Mouse (Mus musculus): ENCODE results near the gene Nme7.

Gene Nme7

GRCm38 (mm10) chr1:164303821-164304220 is at the start of gene Nme7:
Nme7 (plus strand) TSS chr1:164304121.
- no peak for ATAC-seq (ENCODE audit: insufficient number of reproducible peaks, low FRiP score, low TSS enrichment)

DNA sequence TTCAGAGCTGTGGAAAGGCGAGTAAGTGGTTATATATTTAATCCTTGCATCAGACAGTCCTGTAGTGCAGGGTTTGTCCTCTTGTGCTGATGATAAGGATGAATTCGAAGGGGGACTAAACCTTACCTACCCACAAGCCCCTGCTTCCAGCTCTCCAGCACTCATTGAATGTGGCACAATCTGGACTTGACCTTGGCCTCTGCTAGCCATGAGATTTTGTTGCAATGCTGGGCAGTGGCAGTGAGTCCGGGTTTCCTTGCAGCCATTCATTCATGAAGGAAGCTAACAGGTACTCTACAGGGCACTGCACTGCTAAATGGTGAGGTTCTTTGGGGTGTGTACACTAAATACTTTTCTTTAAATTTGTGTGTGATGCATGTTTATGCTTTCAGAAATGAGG is 49.1 kb upstream of the Nme7 start:
- ATAC-seq (ENCODE audit: insufficient number of reproducible peaks, low FRiP score, low TSS enrichment): no peak

DNA sequence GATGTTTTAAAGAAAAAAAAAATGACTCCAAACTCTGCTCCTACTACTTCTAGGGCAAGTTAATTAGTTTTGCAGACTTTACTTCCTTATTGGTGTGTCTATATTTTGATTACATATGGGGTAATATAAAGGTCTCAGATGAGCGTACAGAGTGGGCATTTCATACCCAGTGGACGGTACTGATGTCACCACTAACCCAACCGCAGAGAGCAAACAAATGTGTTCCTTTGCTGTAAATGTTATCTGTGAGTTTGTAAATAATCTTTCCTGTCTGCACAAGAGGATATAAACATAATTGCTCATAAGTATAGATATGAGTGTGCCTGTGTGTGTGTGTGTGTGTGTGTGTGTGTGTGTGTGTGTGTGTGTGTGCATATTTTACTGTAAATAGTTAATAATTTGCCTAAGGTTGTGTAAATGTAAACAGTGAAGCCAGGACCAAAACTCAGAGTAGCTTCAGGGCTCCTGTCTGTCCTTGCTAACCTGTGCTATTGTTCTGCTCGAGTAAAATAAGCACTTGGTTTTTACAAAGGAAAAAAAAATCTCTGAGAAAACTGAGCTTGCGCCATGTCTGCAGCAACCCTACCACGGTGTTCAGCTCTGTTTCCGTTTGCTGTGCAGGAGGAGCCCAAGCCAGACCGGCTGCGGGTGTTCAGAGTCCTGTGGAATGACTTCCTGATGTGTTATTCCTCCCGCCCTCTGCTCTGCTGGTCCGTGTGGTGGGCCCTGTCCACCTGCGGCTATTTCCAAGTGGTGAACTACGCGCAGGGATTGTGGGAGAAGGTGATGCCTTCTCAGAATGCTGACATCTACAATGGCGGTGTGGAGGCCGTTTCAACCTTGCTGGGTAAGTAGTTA is 43.5 kb upstream of the Nme7 start:
- ATAC-seq (ENCODE audit: insufficient number of reproducible peaks, low FRiP score, low TSS enrichment): no peak

DNA sequence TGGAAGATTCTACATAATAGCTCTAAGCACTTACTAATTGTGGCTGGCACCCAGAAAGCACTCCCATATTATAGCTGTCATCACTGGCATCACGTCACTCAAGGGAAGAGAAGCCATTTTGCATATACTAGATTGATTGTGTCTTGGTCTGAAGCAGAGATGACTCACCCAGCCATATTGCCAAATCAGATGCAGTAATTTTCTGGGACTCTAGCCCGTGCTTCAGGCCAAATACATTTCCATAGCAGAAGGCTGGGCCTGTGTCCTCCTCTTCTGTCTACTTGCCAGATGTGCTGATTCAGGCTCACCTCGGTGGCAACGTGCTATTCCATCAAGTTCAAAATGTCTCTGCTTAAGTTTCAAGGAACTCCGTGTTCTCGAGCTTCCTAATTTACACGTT is 42.4 kb upstream of the Nme7 start:
- no peak for ATAC-seq (ENCODE audit: insufficient number of reproducible peaks, low FRiP score, low TSS enrichment)

- ATAC-seq (ENCODE audit: insufficient number of reproducible peaks, low FRiP score, low TSS enrichment): no peak
Measured at GRCm38 (mm10) chr1:164270941-164271340, 33.0 kb upstream of the Nme7 start.

- ATAC-seq (ENCODE audit: insufficient number of reproducible peaks, low FRiP score, low TSS enrichment): no peak
Measured at GRCm38 (mm10) chr1:164273659-164274058, 30.3 kb upstream of the Nme7 start.

DNA sequence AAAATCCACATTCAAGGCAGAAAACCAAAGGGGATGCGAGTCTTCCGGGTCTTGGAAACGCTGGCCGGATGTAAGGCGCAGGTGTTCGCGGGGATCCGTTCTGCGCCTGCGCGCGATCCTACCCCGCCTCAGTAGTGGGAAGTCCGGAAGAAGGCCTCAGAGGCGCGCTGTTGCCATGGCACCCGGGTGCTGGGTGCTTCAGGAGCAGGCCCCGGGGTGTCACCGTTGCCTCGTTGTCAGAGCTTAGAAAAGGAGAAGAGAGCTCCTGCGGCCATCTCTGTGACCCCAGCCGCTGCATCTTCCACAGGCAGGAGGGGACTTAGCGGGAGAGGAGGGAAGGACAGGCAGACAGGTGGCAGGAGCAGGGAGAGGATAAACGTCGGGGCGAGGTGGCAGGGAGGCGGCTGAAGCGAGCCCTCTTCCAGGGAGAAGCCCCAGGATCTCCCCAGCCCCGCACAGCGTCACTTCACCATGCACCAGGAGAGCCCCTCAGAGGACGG is 28.4 kb upstream of the Nme7 start, which contains the start of gene Ccdc181:
TSS of gene Ccdc181 (plus strand) at position 131 of the 500 bp plus-strand sequence.
- peak; percentile 98 for ATAC-seq (ENCODE audit: insufficient number of reproducible peaks, low FRiP score, low TSS enrichment)

GRCm38 (mm10) chr1:164276552-164276951 is 27.4 kb upstream of the Nme7 start:
- no peak for ATAC-seq (ENCODE audit: insufficient number of reproducible peaks, low FRiP score, low TSS enrichment)

GRCm38 (mm10) chr1:164279332-164279731 is 24.6 kb upstream of the Nme7 start:
- ATAC-seq (ENCODE audit: insufficient number of reproducible peaks, low FRiP score, low TSS enrichment): no peak

DNA sequence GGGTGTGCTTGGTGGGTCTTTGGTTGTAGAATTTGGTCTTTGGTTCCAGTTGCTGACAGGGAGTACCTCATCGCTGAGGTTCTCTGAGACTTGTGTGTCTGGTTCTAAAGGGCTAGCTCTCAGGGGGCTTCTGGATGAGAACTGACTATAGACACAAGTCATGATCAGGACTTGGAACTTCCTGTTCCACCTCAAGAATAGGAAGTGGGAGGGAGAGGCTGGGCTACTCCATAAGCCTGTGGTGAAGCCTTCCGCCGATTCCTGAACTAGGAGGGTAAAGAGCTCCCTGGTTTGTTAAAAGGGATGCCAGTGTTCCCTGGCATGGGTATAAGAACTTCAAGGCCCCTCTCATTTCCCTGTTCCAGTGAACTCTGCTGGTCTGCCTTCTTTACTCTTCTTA is 19.9 kb upstream of the Nme7 start:
- no peak for ATAC-seq (ENCODE audit: insufficient number of reproducible peaks, low FRiP score, low TSS enrichment)

DNA sequence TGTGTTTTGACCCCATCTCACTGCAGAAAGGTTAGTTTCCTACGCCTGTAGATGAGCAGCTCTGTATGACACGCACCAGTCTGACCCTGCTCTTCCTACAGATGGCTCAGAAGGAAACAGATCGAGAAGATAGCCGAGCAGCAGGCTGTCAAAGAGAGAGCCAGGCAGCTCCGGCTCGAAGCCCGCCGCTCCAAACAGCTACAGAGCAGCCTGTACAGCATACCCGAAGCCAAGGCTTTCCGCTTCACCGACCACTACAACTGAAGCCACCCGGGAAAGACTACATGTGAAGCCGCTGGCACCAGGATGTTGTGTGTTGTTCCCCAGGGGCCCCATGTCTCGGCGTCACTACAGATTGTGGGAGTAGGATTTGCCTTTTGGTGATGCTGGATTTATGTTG is 16.5 kb upstream of the Nme7 start:
- ATAC-seq (ENCODE audit: insufficient number of reproducible peaks, low FRiP score, low TSS enrichment): peak; percentile 97

DNA sequence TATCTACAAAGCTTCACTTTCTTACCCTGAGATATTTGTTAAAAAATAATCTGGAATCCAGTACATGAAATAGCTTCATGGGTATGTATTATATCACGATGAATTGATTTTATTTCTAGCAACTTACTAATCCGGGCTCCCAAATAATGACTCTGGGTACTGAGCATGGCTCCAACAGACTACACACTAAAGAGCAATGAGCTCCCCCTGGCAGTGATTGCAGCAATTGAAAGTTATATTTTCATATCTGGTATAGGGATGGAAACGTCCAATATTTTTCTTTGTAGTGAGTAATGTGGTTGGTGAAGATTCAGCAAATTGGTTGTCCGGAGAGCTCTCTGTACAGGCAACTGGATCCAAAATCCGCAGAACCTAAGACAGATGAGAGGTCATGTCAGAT is 11.9 kb upstream of the Nme7 start:
- no peak for ATAC-seq (ENCODE audit: insufficient number of reproducible peaks, low FRiP score, low TSS enrichment)

DNA sequence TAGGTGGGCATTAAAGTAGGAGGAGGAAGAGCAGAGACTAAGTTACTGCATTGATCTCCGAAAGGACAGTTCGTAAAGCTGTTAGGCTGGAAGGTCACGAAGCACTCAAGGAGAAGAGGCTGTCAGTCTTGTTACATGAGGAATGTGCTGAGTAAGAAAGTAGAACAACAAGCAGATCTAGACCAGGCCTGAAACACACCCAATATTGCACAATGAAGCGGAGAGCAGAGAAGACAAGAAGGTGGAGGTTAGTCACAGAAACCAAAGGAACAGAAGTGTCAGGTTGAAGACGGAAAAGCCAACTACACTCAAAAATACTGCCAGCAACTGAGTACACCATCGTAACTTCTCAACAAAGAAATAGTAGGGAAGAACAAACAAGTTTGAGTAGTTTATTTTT is 9.8 kb upstream of the Nme7 start:
- no peak for ATAC-seq (ENCODE audit: insufficient number of reproducible peaks, low FRiP score, low TSS enrichment)

DNA sequence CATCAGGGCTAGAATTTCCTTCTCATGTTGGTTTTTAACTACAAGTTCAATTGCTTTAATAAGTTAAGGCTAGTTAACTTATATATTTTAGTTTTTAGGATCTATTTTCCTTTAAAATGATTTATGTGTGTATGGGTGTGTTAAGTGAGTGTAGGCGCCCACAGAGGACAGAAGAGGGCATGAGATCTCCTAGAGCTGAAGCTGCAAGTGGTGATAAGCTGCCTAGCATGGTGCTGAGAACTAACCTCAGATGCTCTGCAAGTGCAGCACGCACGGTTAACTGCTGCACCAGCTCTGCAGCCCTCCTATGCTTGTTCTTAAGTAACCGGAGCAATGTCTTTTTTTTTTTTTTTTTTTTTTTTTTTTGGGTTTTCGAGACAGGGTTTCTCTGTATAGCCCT is 7.4 kb upstream of the Nme7 start:
- ATAC-seq (ENCODE audit: insufficient number of reproducible peaks, low FRiP score, low TSS enrichment): no peak

DNA sequence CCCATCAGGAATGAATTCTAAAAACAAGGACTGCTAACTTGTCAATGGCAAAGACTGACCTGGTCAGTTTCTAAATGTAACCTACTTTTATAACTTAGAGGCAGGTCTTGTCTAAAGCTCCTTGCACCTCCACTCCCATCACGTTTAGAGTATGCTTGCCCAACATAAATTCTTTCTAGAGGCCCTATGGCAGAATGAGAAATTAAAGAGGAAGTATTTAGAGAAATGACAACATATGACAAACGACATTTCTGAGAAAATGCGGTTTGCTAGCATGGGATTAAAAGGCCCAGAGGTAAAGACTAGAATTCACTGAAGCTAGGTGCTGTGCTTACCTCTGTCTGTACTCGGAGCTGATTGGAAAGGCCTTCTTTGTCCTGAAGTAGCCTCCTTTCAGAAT is 2.0 kb upstream of the Nme7 start:
- no peak for ATAC-seq (ENCODE audit: insufficient number of reproducible peaks, low FRiP score, low TSS enrichment)

GRCm38 (mm10) chr1:164307124-164307751 is 3.3 kb downstream of the Nme7 start, which contains the start of gene Blzf1:
Blzf1 (minus strand) TSS chr1:164307489.
- ATAC-seq (ENCODE audit: insufficient number of reproducible peaks, low FRiP score, low TSS enrichment): peak; percentile 98

DNA sequence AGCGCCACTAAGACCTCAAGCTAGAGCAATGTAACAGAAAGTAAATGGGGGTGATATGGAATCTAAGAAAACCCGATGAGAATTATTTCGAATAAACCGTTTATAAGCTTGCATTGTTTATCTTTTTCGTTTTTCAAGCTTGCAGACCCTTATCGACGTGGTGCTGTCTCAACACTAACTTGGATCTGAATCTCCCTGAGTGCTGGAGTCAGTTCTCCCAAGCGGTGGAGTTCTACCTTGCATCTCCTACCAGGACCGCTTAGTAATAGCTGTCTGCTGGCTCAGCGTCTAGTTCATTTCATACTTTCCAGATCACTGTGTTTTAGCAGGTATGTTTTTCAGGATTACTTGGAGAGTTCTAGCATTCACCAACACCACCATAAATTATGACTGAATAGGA is 4.0 kb downstream of the Nme7 start:
- no peak for ATAC-seq (ENCODE audit: insufficient number of reproducible peaks, low FRiP score, low TSS enrichment)

- no peak for ATAC-seq (ENCODE audit: insufficient number of reproducible peaks, low FRiP score, low TSS enrichment)
Measured at GRCm38 (mm10) chr1:164314085-164314484, 10.2 kb downstream of the Nme7 start.

DNA sequence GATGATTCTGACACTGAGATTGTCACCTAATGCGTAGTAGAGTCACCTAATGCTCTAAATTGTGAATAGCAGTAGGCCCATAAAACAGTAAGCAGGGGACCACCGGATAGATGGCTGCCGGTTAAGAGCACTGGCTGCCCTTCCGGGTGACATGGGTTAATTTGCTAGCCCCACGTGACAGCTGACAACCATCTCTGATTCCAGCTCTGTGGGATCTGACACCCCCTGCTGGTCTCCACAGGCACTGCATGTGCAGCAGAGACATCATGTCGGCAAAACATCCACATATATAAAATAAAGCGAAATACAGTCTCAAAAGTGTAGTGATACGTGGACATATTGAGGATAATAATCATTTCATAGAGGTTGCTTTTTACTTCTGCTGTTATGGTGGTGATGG is 11.3 kb downstream of the Nme7 start:
- no peak for ATAC-seq (ENCODE audit: insufficient number of reproducible peaks, low FRiP score, low TSS enrichment)

DNA sequence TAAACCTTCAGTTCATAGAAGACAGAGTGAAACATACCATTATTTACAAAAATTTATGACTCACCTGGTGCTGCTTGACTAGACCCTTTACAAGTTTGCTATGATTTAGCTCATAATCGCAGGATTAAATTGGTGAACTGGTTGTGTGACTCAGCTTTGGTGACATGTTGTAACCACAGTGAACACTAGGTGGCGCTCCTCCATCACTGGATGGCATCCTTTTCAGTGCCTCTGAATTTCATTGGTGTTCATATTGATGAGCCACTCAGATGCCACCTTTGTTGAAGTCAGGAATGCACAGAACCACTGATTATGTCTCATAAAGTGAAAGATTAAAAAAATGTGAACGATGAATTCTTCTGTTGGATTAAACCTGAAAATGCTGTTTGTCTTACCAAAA is 12.8 kb downstream of the Nme7 start:
- peak; percentile 69; the same call in 1 of the 2 replicates for ATAC-seq (ENCODE audit: insufficient number of reproducible peaks, low FRiP score, low TSS enrichment)

DNA sequence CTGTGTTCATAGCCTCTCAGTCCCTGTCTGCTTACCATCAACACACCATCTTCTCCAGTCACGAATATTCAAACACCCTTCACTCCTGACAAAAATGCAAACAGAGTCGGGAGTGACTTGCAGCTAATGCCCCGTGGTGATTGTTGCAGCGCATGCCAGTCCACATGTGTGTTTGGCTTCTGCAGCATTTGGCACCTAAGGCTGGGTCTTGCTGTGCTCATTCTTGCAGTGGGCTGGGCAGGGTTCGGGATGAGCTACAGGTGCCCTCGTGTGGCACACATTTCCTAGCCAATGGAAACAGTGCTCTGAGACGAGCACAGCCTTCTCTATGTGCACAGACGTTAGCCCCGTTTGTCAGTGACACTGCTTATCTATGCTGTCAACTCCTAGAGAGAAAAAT is 13.3 kb downstream of the Nme7 start:
- no peak for ATAC-seq (ENCODE audit: insufficient number of reproducible peaks, low FRiP score, low TSS enrichment)

- ATAC-seq (ENCODE audit: insufficient number of reproducible peaks, low FRiP score, low TSS enrichment): no peak
Measured at GRCm38 (mm10) chr1:164318474-164318873, 14.6 kb downstream of the Nme7 start.

All from cerebellum, adult (tissue).